Mouse (Mus musculus) stomach, postnatal 0 days (tissue): ENCODE data around the gene Akap5. TPM values are rescaled to one million over a fixed set of nuclear protein-coding genes. Genes with fewer than 3 reads are reported as not detected.

ENCODE experiments used
- ATAC-seq: fragments of 200-750 bp; cut with Nextera tagmentation; 2 replicates; pipeline ENCODE4 v1.8.0; 2017; ENCODE audit not compliant: low FRiP score, low TSS enrichment
- DNase-seq: peaks from one replicate; pipeline ENCODE4 v3.0.0-alpha.2; 2016; ENCODE audit warnings: low spot score
- H3K27ac ChIP-seq: fragments of 300-500 bp; sonication (generic); replicated peaks from 2 replicates; pipeline ENCODE4 v1.5.1; 2014; ENCODE audit warnings: mild to moderate bottlenecking, control low read depth
- H3K27me3 ChIP-seq: fragments of 300-500 bp; sonication (generic); 2 replicates; pipeline ENCODE4 v1.6.1; 2014; ENCODE audit warnings: low read length; ENCODE audit not compliant: control insufficient read depth, insufficient read depth
- H3K36me3 ChIP-seq: fragments of 300-500 bp; sonication (generic); 2 replicates; pipeline ENCODE4 v1.6.1; 2014; ENCODE audit warnings: low read length, mixed read lengths; ENCODE audit not compliant: control insufficient read depth, insufficient read depth
- H3K4me1 ChIP-seq: fragments of 300-500 bp; sonication (generic); replicated peaks from 2 replicates; pipeline ENCODE4 v1.6.1; 2014; ENCODE audit warnings: antibody characterized with exemption; ENCODE audit not compliant: control insufficient read depth, insufficient read depth
- H3K4me2 ChIP-seq: fragments of 300-500 bp; sonication (generic); replicated peaks from 2 replicates; pipeline ENCODE4 v1.6.1; 2014; ENCODE audit warnings: low read depth, mild to moderate bottlenecking, control low read depth, moderate library complexity
- H3K4me3 ChIP-seq: fragments of 300-500 bp; sonication (generic); 2 replicates; pipeline ENCODE4 v1.5.1; 2014; ENCODE audit warnings: low read depth, low read length, control low read depth
- H3K9ac ChIP-seq: fragments of 300-500 bp; sonication (generic); 2 replicates; pipeline ENCODE4 v1.6.1; 2014; ENCODE audit warnings: mild to moderate bottlenecking, low read length, control low read depth, mixed read lengths
- H3K9me3 ChIP-seq: fragments of 300-500 bp; sonication (generic); 2 replicates; pipeline ENCODE4 v1.6.1; 2016; ENCODE audit warnings: low read length; ENCODE audit not compliant: control insufficient read depth
- CTCF ChIP-seq: IDR thresholded peaks from 2 replicates; pipeline ENCODE4 v1.5.1; 2016; ENCODE audit warnings: antibody characterized with exemption, low read depth, mild to moderate bottlenecking, moderate library complexity
- EP300 ChIP-seq: optimal IDR thresholded peaks from 2 replicates; pipeline ENCODE3; 2016; ENCODE audit warnings: antibody characterized with exemption
- WGBS: fragments of 180-500 bp; shearing (Covaris S2); extraction: QIAGEN DNeasy Blood & Tissue Kit; methylation state at CpG from one replicate; pipeline ENCODE4 v1.1.7; 2014; 5-methylcytosine and 5-hydroxymethylcytosine counted together
- polyA plus RNA-seq: library from polyadenylated mRNA; unstranded; fragments of >200 nt; fragmentation: Nextera tagmentation; extraction: Ambion mirVana; gene quantifications from 2 replicates; pipeline ENCODE4 v1.2.1, GENCODE M21; 2015

The Akap5 gene
- polyA plus RNA-seq, 1 experiment from 2014 or later: 2.0 TPM

- no peak overlapping the region for H3K9ac ChIP-seq
- DNase-seq (no peak), ATAC-seq (no peak)
- no peak overlapping the region for H3K27ac ChIP-seq
- H3K9me3 ChIP-seq: no peaks in the 10 kb centered on the region
- no peaks in the 10 kb centered on the region for H3K4me1 ChIP-seq
- no peak for TF ChIP-seq CTCF
- no peak for TF ChIP-seq EP300
- 77% methylated on average over 1 of the region's 1 CpGs for WGBS
- no peak overlapping the region for H3K4me3 ChIP-seq
- no peaks in the 10 kb centered on the region for H3K27me3 ChIP-seq
- H3K36me3 ChIP-seq: no peaks in the 10 kb centered on the region
- no peak overlapping the region for H3K4me2 ChIP-seq
These were observed 36.2 kb downstream of the Akap5 start for GRCm38 (mm10) chr12:76360868-76361267.

- H3K9me3 ChIP-seq: no peaks in the 10 kb centered on the region
- no peaks in the 10 kb centered on the region for H3K4me1 ChIP-seq
- H3K27me3 ChIP-seq: no peaks in the 10 kb centered on the region
- 55% methylated on average over 9 of the region's 9 CpGs for WGBS
- no peak overlapping the region for H3K9ac ChIP-seq
- TF ChIP-seq CTCF (no peak), EP300 (no peak)
- no peak overlapping the region for H3K4me2 ChIP-seq
- H3K4me3 ChIP-seq: no peak overlapping the region
- H3K36me3 ChIP-seq: no peaks in the 10 kb centered on the region
- ATAC-seq (no peak), DNase-seq (no peak)
- no peak overlapping the region for H3K27ac ChIP-seq
These were observed 37.0 kb downstream of the Akap5 start for GRCm38 (mm10) chr12:76361405-76362302.

- H3K4me1 ChIP-seq: no peaks in the 10 kb centered on the region
- no peak overlapping the region for H3K27ac ChIP-seq
- H3K4me2 ChIP-seq: no peak overlapping the region
- H3K9me3 ChIP-seq: no peaks in the 10 kb centered on the region
- no peak overlapping the region for H3K4me3 ChIP-seq
- H3K9ac ChIP-seq: no peak overlapping the region
- TF ChIP-seq CTCF (no peak), EP300 (no peak)
- H3K36me3 ChIP-seq: no peaks in the 10 kb centered on the region
- no peaks in the 10 kb centered on the region for H3K27me3 ChIP-seq
- no peak for ATAC-seq
- WGBS: 77% methylated on average over 9 of the region's 9 CpGs
- no peak for DNase-seq
These were observed 37.6 kb downstream of the Akap5 start for GRCm38 (mm10) chr12:76362303-76362676.

- Histone ChIP-seq H3K4me1 (0 out of 2 replicates have a peak, but pooled peaks cover 2% of the 10 kb centered on the region), H3K9me3 (no peaks in the 10 kb centered on the region), H3K4me2 (no peak overlapping the region), H3K4me3 (no peak overlapping the region), H3K36me3 (no peaks in the 10 kb centered on the region), H3K27ac (no peak overlapping the region), H3K9ac (no peak overlapping the region), H3K27me3 (no peaks in the 10 kb centered on the region)
- 82% methylated on average over 3 of the region's 3 CpGs for WGBS
- DNase-seq (no peak), ATAC-seq (no peak)
- TF ChIP-seq EP300 (no peak), CTCF (no peak)
These were observed 41.6 kb downstream of the Akap5 start for GRCm38 (mm10) chr12:76366276-76366675.

GRCm38 (mm10) chr12:76367096-76367995 is 42.7 kb downstream of the Akap5 start:
- peak overlapping the region; percentile 51; the same call in 1 of the 2 replicates for H3K9ac ChIP-seq
- 0 out of 2 replicates have a peak, but pooled peaks cover 2% of the 10 kb centered on the region for H3K4me1 ChIP-seq
- H3K36me3 ChIP-seq: no peaks in the 10 kb centered on the region
- TF ChIP-seq CTCF (no peak), EP300 (no peak)
- WGBS: 28% methylated on average over 14 of the region's 14 CpGs
- H3K4me3 ChIP-seq: peak overlapping the region; percentile 10; the same call in 1 of the 2 replicates
- no peaks in the 10 kb centered on the region for H3K9me3 ChIP-seq
- no peak for DNase-seq
- no peaks in the 10 kb centered on the region for H3K27me3 ChIP-seq
- H3K27ac ChIP-seq: no peak overlapping the region
- ATAC-seq: no peak
- peak overlapping the region; percentile 18 for H3K4me2 ChIP-seq
